Mouse (Mus musculus) hindbrain, postnatal 0 days (tissue): ENCODE results near the gene Bend6. TPM values are rescaled to one million over a fixed set of nuclear protein-coding genes. Genes with fewer than 3 reads are reported as not detected.

ENCODE experiments used
- ATAC-seq: fragments of 200-750 bp; cut with Nextera tagmentation; 2 replicates; pipeline ENCODE4 v1.8.0; 2017; ENCODE audit warnings: mild to moderate bottlenecking, moderate TSS enrichment, moderate library complexity
- DNase-seq: peaks from one replicate; pipeline ENCODE4 v3.0.0-alpha.2; 2015; ENCODE audit warnings: low spot score
- H3K27ac ChIP-seq: fragments of 300-500 bp; sonication (generic); 2 replicates; pipeline ENCODE4 v1.5.1; 2014; ENCODE audit warnings: mild to moderate bottlenecking
- H3K27me3 ChIP-seq: fragments of 300-500 bp; sonication (generic); 2 replicates; pipeline ENCODE4 v1.6.1; 2014; ENCODE audit warnings: low read length, mixed read lengths; ENCODE audit not compliant: insufficient read depth
- H3K36me3 ChIP-seq: fragments of 300-500 bp; sonication (generic); 2 replicates; pipeline ENCODE4 v1.6.1; 2014; ENCODE audit warnings: low read length, mixed read lengths; ENCODE audit not compliant: insufficient read depth
- H3K4me1 ChIP-seq: fragments of 300-500 bp; sonication (generic); 2 replicates; pipeline ENCODE4 v1.6.1; 2014; ENCODE audit warnings: antibody characterized with exemption, low read length, mixed read lengths; ENCODE audit not compliant: insufficient read depth
- H3K4me2 ChIP-seq: fragments of 300-500 bp; sonication (generic); 2 replicates; pipeline ENCODE4 v1.6.1; 2014; ENCODE audit warnings: low read depth, mild to moderate bottlenecking, low read length, moderate library complexity, mixed read lengths
- H3K4me3 ChIP-seq: fragments of 300-500 bp; sonication (generic); 2 replicates; pipeline ENCODE4 v1.5.1; 2014; ENCODE audit warnings: low read length
- H3K9ac ChIP-seq: fragments of 300-500 bp; sonication (generic); replicated peaks from 2 replicates; pipeline ENCODE4 v1.6.1; 2014; ENCODE audit warnings: mild to moderate bottlenecking, low read length, moderate library complexity, mixed read lengths
- H3K9me3 ChIP-seq: fragments of 300-500 bp; sonication (generic); 2 replicates; pipeline ENCODE4 v1.6.1; 2016; ENCODE audit warnings: low read length, mixed read lengths
- CTCF ChIP-seq: IDR thresholded peaks from 2 replicates; pipeline ENCODE4 v1.5.1; 2016; ENCODE audit warnings: antibody characterized with exemption, control low read depth, low read depth
- WGBS: fragments of 180-500 bp; shearing (Covaris S2); extraction: QIAGEN DNeasy Blood & Tissue Kit; methylation state at CpG from one replicate; pipeline ENCODE4 v1.1.7; 2014; 5-methylcytosine and 5-hydroxymethylcytosine counted together
- polyA plus RNA-seq: library from polyadenylated mRNA; unstranded; fragments of >200 nt; fragmentation: Nextera tagmentation; extraction: Ambion mirVana; gene quantifications from 2 replicates; pipeline ENCODE4 v1.2.1, GENCODE M21; 2015
- total RNA-seq: library from RNA; depleted of rRNA; stranded (reverse); fragments of >200 nt; gene quantifications from 2 replicates; pipeline ENCODE4 v1.2.3, GENCODE M21; 2014

Gene Bend6
- total and polyA plus RNA-seq, 2 experiments from 2014 or later = 97.8 to 107 TPM

- DNase-seq (no peak), ATAC-seq (no peak)
- no peak overlapping the region for H3K9ac ChIP-seq
- no peaks in the 10 kb centered on the region for H3K27me3 ChIP-seq
- no peak overlapping the region for H3K4me3 ChIP-seq
- no peaks in the 10 kb centered on the region for H3K9me3 ChIP-seq
- H3K27ac ChIP-seq = 0 out of 2 replicates have a peak overlapping the region, but pooled peaks have one; percentile 3
- no peak for TF ChIP-seq CTCF
- H3K36me3 ChIP-seq = no peaks in the 10 kb centered on the region
- no peak overlapping the region for H3K4me2 ChIP-seq
- WGBS = 84% methylated on average over 11 of the region's 11 CpGs
- no peaks in the 10 kb centered on the region for H3K4me1 ChIP-seq
Measured at GRCm38 (mm10) chr1:33897426-33897825, 10.2 kb downstream of the Bend6 start.

GRCm38 (mm10) chr1:33896666-33897065 lies 10.9 kb downstream of the Bend6 start:
- no peak for ATAC-seq
- H3K36me3 ChIP-seq = no peaks in the 10 kb centered on the region
- no peak overlapping the region; the same call in 1 of the 2 replicates for H3K27ac ChIP-seq
- no peak overlapping the region for H3K4me2 ChIP-seq
- H3K4me1 ChIP-seq = no peaks in the 10 kb centered on the region
- WGBS = 84% methylated on average over 4 of the region's 4 CpGs
- no peak for DNase-seq
- no peak overlapping the region for H3K4me3 ChIP-seq
- no peak for TF ChIP-seq CTCF
- H3K9ac ChIP-seq = no peak overlapping the region
- no peaks in the 10 kb centered on the region for H3K27me3 ChIP-seq
- H3K9me3 ChIP-seq = no peaks in the 10 kb centered on the region

- TF ChIP-seq CTCF = no peak
Measured at GRCm38 (mm10) chr1:33896116-33896515, 11.5 kb downstream of the Bend6 start.

GRCm38 (mm10) chr1:33892784-33893183 lies 14.8 kb downstream of the Bend6 start:
- Histone ChIP-seq H3K4me3 (no peak overlapping the region), H3K9me3 (no peaks in the 10 kb centered on the region), H3K4me2 (no peak overlapping the region), H3K9ac (no peak overlapping the region), H3K27me3 (no peaks in the 10 kb centered on the region), H3K4me1 (no peaks in the 10 kb centered on the region), H3K27ac (no peak overlapping the region), H3K36me3 (no peaks in the 10 kb centered on the region)
- ATAC-seq = no peak
- DNase-seq = peak; percentile 63
- TF ChIP-seq CTCF = peak; percentile 71
- 69% methylated on average over 10 of the region's 10 CpGs for WGBS

More at GRCm38 (mm10) chr1:33896116-33896515, 11.5 kb downstream of the Bend6 start:
- WGBS = 64% methylated on average over 6 of the region's 6 CpGs
- Histone ChIP-seq H3K27ac (no peak overlapping the region), H3K36me3 (no peaks in the 10 kb centered on the region), H3K4me2 (no peak overlapping the region), H3K9ac (no peak overlapping the region), H3K4me1 (no peaks in the 10 kb centered on the region), H3K27me3 (no peaks in the 10 kb centered on the region), H3K9me3 (no peaks in the 10 kb centered on the region), H3K4me3 (no peak overlapping the region)
- DNase-seq (peak; percentile 22), ATAC-seq (peak; percentile 32; the same call in 1 of the 2 replicates)

GRCm38 (mm10) chr1:33883102-33883839 lies 24.3 kb downstream of the Bend6 start:
- peak; percentile 53 for DNase-seq
- no peaks in the 10 kb centered on the region for H3K9me3 ChIP-seq
- H3K36me3 ChIP-seq = no peaks in the 10 kb centered on the region
- no peaks in the 10 kb centered on the region for H3K4me1 ChIP-seq
- H3K9ac ChIP-seq = 0 out of 2 replicates have a peak overlapping the region, but pooled peaks have one; percentile 9
- TF ChIP-seq CTCF = peak; percentile 48
- H3K4me3 ChIP-seq = peak overlapping the region; percentile 17; the same call in 1 of the 2 replicates
- WGBS = 20% methylated on average over 18 of the region's 18 CpGs
- no peaks in the 10 kb centered on the region for H3K27me3 ChIP-seq
- no peak overlapping the region for H3K27ac ChIP-seq
- peak overlapping the region; percentile 45 for H3K4me2 ChIP-seq
- peak; percentile 35; the same call in 1 of the 2 replicates for ATAC-seq

- DNase-seq = no peak
- H3K9ac ChIP-seq = no peak overlapping the region
- no peak overlapping the region for H3K4me3 ChIP-seq
- no peak for ATAC-seq
- H3K27ac ChIP-seq = no peak overlapping the region
- H3K4me2 ChIP-seq = no peak overlapping the region
- no peak for TF ChIP-seq CTCF
- WGBS = 89% methylated on average over 7 of the region's 7 CpGs
- no peaks in the 10 kb centered on the region for H3K27me3 ChIP-seq
- no peaks in the 10 kb centered on the region for H3K4me1 ChIP-seq
- no peaks in the 10 kb centered on the region for H3K36me3 ChIP-seq
- no peaks in the 10 kb centered on the region for H3K9me3 ChIP-seq
Measured at GRCm38 (mm10) chr1:33878170-33878569, 29.4 kb downstream of the Bend6 start.

- H3K9me3 ChIP-seq = no peaks in the 10 kb centered on the region
- ATAC-seq = no peak
Measured at GRCm38 (mm10) chr1:33876416-33876815, 31.2 kb downstream of the Bend6 start.

More at GRCm38 (mm10) chr1:33876416-33876815, 31.2 kb downstream of the Bend6 start:
- no peaks in the 10 kb centered on the region; the same call in 1 of the 2 replicates for H3K36me3 ChIP-seq
- no peaks in the 10 kb centered on the region for H3K27me3 ChIP-seq
- no peak overlapping the region for H3K27ac ChIP-seq
- no peak overlapping the region for H3K9ac ChIP-seq
- no peak overlapping the region for H3K4me3 ChIP-seq
- no peaks in the 10 kb centered on the region for H3K4me1 ChIP-seq
- no peak overlapping the region for H3K4me2 ChIP-seq
- DNase-seq = no peak
- TF ChIP-seq CTCF = no peak
- WGBS = 84% methylated on average over 3 of the region's 3 CpGs
